29 mouse cellular contexts compared by ENCODE assay signal in the genomic region with DNA sequence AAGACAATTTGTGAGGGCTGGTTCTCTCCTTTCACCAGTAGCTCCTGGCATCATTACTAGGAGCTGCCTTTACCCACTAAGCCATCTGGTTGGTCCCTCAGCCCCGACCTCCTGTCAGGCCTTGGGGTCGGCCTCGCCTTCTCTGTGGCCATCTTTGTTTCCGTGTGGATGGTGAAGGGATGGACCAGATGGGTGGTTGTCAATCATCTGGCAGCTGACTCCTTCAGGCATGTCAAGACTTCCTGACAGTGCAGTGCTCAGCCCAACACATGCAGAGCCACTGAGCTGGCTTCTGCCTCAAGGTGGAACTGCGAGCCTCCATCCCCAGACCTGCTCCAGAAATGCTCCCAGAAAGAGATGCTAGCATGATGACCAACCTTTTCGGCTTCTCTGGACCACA. TPM values are rescaled to one million over a fixed set of nuclear protein-coding genes. Genes with fewer than 3 reads are reported as not detected.
"Had no signal": no experiment of that assay in that cellular context is flagged by ENCODE, and none has a peak within 500 bp of the region (broad histone marks: within the 10 kb centered on the region; RNA-seq: fewer than 3 reads in every experiment).

No protein-coding gene starts in this region.

- H3K4me1 ChIP-seq: forebrain, embryonic 12.5 days; forebrain, embryonic 13.5 days; forebrain, embryonic 15.5 days had no signal

- H3K9me3 ChIP-seq: embryonic facial prominence, embryonic 12.5 days; embryonic facial prominence, embryonic 13.5 days; embryonic facial prominence, embryonic 15.5 days; forebrain, embryonic 13.5 days; forebrain, embryonic 15.5 days had no signal

- DNase-seq: cerebellum, adult 2 months; cerebellum, adult 8-10 months; cerebellum, adult 9-10 months; cerebellum, adult 9-11 months; cerebellum, postnatal 10 days; cerebellum, postnatal 14 days; cerebellum, postnatal 25 days; cerebellum, postnatal 36 days; embryo, embryonic 11 days; forebrain, postnatal 0 days; gastrocnemius, adult 2 months; gastrocnemius, postnatal 10 days; gastrocnemius, postnatal 14 days; gastrocnemius, postnatal 25 days; gastrocnemius, postnatal 36 days; heart, adult 2 months had no signal

- H3K36me3 ChIP-seq: embryonic facial prominence, embryonic 12.5 days; embryonic facial prominence, embryonic 15.5 days; forebrain, embryonic 15.5 days had no signal

- H3K4me2 ChIP-seq: embryonic facial prominence, embryonic 12.5 days; embryonic facial prominence, embryonic 13.5 days; embryonic facial prominence, embryonic 15.5 days; forebrain, embryonic 12.5 days; forebrain, embryonic 13.5 days; forebrain, embryonic 15.5 days had no signal

- H3K27ac ChIP-seq: embryonic facial prominence, embryonic 10.5 days; embryonic facial prominence, embryonic 12.5 days; embryonic facial prominence, embryonic 13.5 days; embryonic facial prominence, embryonic 15.5 days; forebrain, embryonic 10.5 days; forebrain, embryonic 12.5 days; forebrain, embryonic 13.5 days; forebrain, embryonic 15.5 days; gastrocnemius, adult 2 months; heart, adult 2 months had no signal

- H3K9ac ChIP-seq: embryonic facial prominence, embryonic 12.5 days; embryonic facial prominence, embryonic 13.5 days; embryonic facial prominence, embryonic 15.5 days; forebrain, embryonic 12.5 days; forebrain, embryonic 13.5 days; forebrain, embryonic 15.5 days; forebrain, postnatal 0 days had no signal

- ATAC-seq: forebrain, embryonic 13.5 days; forebrain, embryonic 14.5 days; forebrain, embryonic 15.5 days; forebrain, embryonic 16.5 days; forebrain, postnatal 0 days had no signal

- H3K27me3 ChIP-seq: embryonic facial prominence, embryonic 12.5 days; embryonic facial prominence, embryonic 13.5 days; embryonic facial prominence, embryonic 15.5 days; forebrain, embryonic 12.5 days; forebrain, embryonic 13.5 days; forebrain, embryonic 15.5 days had no signal

- H3K4me3 ChIP-seq: embryonic facial prominence, embryonic 10.5 days; embryonic facial prominence, embryonic 12.5 days; embryonic facial prominence, embryonic 13.5 days; embryonic facial prominence, embryonic 15.5 days; erythroblast, embryonic 14.5 days; forebrain, embryonic 10.5 days; forebrain, embryonic 12.5 days; forebrain, embryonic 13.5 days; forebrain, embryonic 15.5 days; gastrocnemius, adult 2 months; heart, adult 2 months had no signal

RNA-seq across cellular contexts. Expression of a gene that starts 53.3 kb away (rescaled TPM):
- total RNA-seq: common myeloid progenitor, adult 5-6 weeks; forebrain, postnatal 0 days; gastrocnemius, postnatal 25 days had no signal
- polyA plus RNA-seq: embryonic facial prominence, embryonic 10.5 days; forebrain, embryonic 11.5 days; forebrain, embryonic 12.5 days; forebrain, embryonic 14.5 days had no signal
